Mouse (Mus musculus): ENCODE data around the gene Kbtbd6.

DNA sequence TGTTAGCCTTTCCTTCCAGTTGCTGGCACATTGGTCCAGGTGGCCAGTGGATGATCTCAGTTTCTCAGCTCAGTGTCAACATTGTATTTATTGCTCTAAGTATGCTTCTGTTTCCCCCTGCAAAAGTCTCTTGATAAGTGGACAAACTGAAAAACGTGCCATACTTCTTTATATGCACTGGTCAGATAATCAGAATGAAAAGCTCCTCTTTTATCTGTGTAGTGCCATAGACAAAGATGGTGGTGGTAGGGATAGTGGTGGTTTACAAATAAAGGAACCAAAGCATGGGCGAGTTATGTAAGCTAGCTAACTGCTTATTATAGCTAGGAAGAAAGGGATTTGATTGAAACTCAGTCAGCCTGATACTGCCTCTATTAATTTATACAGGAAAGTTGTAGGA lies 44.0 kb upstream of the Kbtbd6 start:
- TF ChIP-seq CTCF (conservative IDR thresholded peaks at IDR 0.05; ENCODE audit: insufficient read depth, insufficient read length, low read depth, low read length) (no peak), POLR2A (IDR thresholded peaks at IDR 0.05; ENCODE audit: low read depth, low read length) (no peak)

Measured in kidney, adult 2 months (tissue).